ENCODE assay signal across 12 mouse cellular contexts in genomic region chr10:45820986-45821655, GRCm38 (mm10).
DNase-seq lines count a peak whose midpoint lies in the region; ATAC-seq and TF ChIP-seq lines count a peak whose summit lies in the region.
"Had no signal": no experiment of that assay in that cellular context is flagged by ENCODE, and none has a peak within 500 bp of the region (broad histone marks: within the 10 kb centered on the region; RNA-seq: fewer than 3 reads in every experiment).

No protein-coding gene starts in this region.

- H3K4me1 ChIP-seq in lung, embryonic 14.5 days (ENCODE audit: insufficient read depth) = no peaks in the 10 kb centered on the region
- no peaks in the 10 kb centered on the region for H3K4me1 ChIP-seq in hindbrain, embryonic 16.5 days (ENCODE audit: control insufficient read depth, insufficient read depth, low read depth, low read length)

- H3K4me3 ChIP-seq in lung, embryonic 14.5 days (ENCODE audit: low read depth, low read length) = no peak overlapping the region
- no peak overlapping the region for H3K4me3 ChIP-seq in hindbrain, embryonic 16.5 days (ENCODE audit: low read length)

- no peaks in the 10 kb centered on the region for H3K36me3 ChIP-seq in lung, embryonic 14.5 days (ENCODE audit: insufficient read depth)
- no peaks in the 10 kb centered on the region for H3K36me3 ChIP-seq in hindbrain, embryonic 16.5 days (ENCODE audit: control insufficient read depth, insufficient read depth, low read length)

- no peak overlapping the region for H3K4me2 ChIP-seq in lung, embryonic 14.5 days
- no peak overlapping the region for H3K4me2 ChIP-seq in hindbrain, embryonic 16.5 days (ENCODE audit: low read length)

- peak; percentile 18 for DNase-seq in lung, embryonic 14.5 days
- DNase-seq in lung, postnatal 14 days = no peak
- DNase-seq in brain, embryonic 14.5 days (ENCODE audit: low read depth) = peak; percentile 10
- DNase-seq in kidney, adult 9 months = peak; percentile 16
- DNase-seq in left cerebral cortex, postnatal 36 days (ENCODE audit: low spot score in 2 of 2) = no peak
- no peak for DNase-seq in layer of hippocampus, adult 8-10 months (ENCODE audit: low spot score in 2 of 2)
- DNase-seq: gastrocnemius, postnatal 36 days; heart, postnatal 10 days; left cerebral cortex, postnatal 4 days; lung, postnatal 10 days had no signal

- H3K27me3 ChIP-seq in lung, embryonic 14.5 days (ENCODE audit: insufficient read depth, low read length) = no peaks in the 10 kb centered on the region
- H3K27me3 ChIP-seq in hindbrain, embryonic 16.5 days (replicated peaks; ENCODE audit: control insufficient read depth, insufficient read depth, low read length) = no peaks in the 10 kb centered on the region

- H3K9me3 ChIP-seq in lung, embryonic 14.5 days (ENCODE audit: low read depth, low read length) = no peaks in the 10 kb centered on the region
- H3K9me3 ChIP-seq in hindbrain, embryonic 16.5 days (ENCODE audit: control insufficient read depth, low read length) = no peaks in the 10 kb centered on the region

- WGBS in lung, embryonic 14.5 days = 33% methylated on average over 8 of the region's 8 CpGs
- WGBS in hindbrain, embryonic 16.5 days = 58% methylated on average over 8 of the region's 8 CpGs

- H3K9ac ChIP-seq in lung, embryonic 14.5 days = no peak overlapping the region
- H3K9ac ChIP-seq in hindbrain, embryonic 16.5 days (ENCODE audit: low read depth, low read length) = no peak overlapping the region

- intact Hi-C loops in left cerebral cortex, postnatal 36 days (cut with DNase I) = no loop called here

- TF ChIP-seq POLR2A in brain, embryonic 14.5 days (IDR thresholded peaks at IDR 0.05; ENCODE audit: borderline replicate concordance, extremely low read depth, insufficient read depth, insufficient read length, poor library complexity, severe bottlenecking) = no peak

- no peak for TF ChIP-seq CTCF in lung, embryonic 14.5 days (IDR thresholded peaks at IDR 0.05; ENCODE audit: low read depth)
- TF ChIP-seq CTCF in brain, embryonic 14.5 days (IDR thresholded peaks at IDR 0.05; ENCODE audit: borderline replicate concordance, extremely low read depth, insufficient read depth, insufficient read length) = no peak

- no peak for ATAC-seq in lung, embryonic 14.5 days (ENCODE audit: insufficient read depth)
- ATAC-seq in megakaryocyte progenitor cell, adult 5-6 weeks (replicated peaks; ENCODE audit: poor library complexity) = peak; percentile 91
- no peak for ATAC-seq in hindbrain, embryonic 16.5 days

- H3K27ac ChIP-seq in lung, embryonic 14.5 days (ENCODE audit: low read depth) = no peak overlapping the region
- H3K27ac ChIP-seq in hindbrain, embryonic 16.5 days (ENCODE audit: low read depth, low read length) = no peak overlapping the region

Comparison
In these comparisons a context has a peak if more than half of its experiments do, and no peak if none do; other contexts are left out.
1. DNase-seq: peak in lung, embryonic 14.5 days (single experiment), brain, embryonic 14.5 days (single experiment) and kidney, adult 9 months (single experiment); none in lung, postnatal 14 days (single experiment), left cerebral cortex, postnatal 36 days (0 of 2) and layer of hippocampus, adult 8-10 months (0 of 2).